Mouse (Mus musculus): ENCODE measurements around the gene Slc35f1. TPM values are rescaled to one million over a fixed set of nuclear protein-coding genes. Genes with fewer than 3 reads are reported as not detected.

Gene Slc35f1
- polyA plus RNA-seq, 1 experiment from 2014 or later, result 7.2 TPM

DNA sequence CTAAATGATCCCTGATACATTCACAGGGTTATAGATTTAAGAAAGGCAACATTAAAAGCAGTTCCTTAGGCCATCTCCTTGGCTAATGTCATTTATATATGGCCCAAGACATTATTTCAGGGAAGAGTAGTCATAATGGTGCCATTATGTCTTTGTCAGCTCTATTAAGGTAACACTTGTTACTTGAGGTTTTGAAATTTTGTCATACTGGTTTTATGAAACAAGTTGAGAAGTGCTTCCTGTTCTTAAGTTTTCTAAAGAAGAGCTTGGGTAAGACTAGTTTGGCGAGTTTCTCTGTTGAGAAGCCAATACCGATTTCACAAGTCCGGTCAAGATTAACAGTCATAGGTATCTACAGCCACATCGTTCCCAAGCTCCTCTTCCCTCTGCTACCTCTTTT is 122.5 kb downstream of the Slc35f1 start:
- H3K27ac ChIP-seq (replicated peaks), result no peak overlapping the region
- peaks cover 3% of the 10 kb centered on the region; the same call in 1 of the 2 replicates for H3K4me1 ChIP-seq
- H3K9me3 ChIP-seq (replicated peaks), result no peaks in the 10 kb centered on the region
- no peaks in the 10 kb centered on the region for H3K27me3 ChIP-seq (ENCODE audit: low read depth, poor library complexity, severe bottlenecking)
- no peaks in the 10 kb centered on the region for H3K36me3 ChIP-seq
- H3K4me3 ChIP-seq, result no peak overlapping the region
- no peak for DNase-seq (ENCODE audit: low spot score)
- 93% methylated on average over 4 of the region's 4 CpGs for WGBS

DNA sequence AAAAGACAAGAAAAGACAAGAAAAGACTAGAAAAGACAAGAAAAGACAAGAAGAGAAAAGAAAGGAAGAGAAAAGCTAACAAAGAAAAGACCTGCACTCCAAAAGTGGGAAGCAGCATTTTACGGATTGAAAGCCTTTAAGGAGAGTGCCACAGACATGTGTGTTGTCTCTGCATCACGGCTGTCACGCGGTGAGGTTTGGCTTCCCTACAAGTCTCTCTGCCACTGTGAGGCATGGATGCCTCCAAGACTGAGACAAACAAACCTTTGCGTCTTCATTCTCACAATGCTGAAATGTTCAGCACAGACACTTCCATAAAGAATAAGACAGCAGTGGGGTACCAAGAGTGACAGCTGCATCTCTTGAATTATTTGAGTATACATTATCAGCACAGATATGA is 124.0 kb downstream of the Slc35f1 start:
- H3K9me3 ChIP-seq (replicated peaks), result no peaks in the 10 kb centered on the region
- no peak for DNase-seq (ENCODE audit: low spot score)
- no peak overlapping the region for H3K27ac ChIP-seq (replicated peaks)
- 91% methylated on average over 5 of the region's 5 CpGs for WGBS
- no peaks in the 10 kb centered on the region for H3K4me1 ChIP-seq
- no peaks in the 10 kb centered on the region for H3K36me3 ChIP-seq
- no peak overlapping the region for H3K4me3 ChIP-seq
- no peaks in the 10 kb centered on the region for H3K27me3 ChIP-seq (ENCODE audit: low read depth, poor library complexity, severe bottlenecking)

DNA sequence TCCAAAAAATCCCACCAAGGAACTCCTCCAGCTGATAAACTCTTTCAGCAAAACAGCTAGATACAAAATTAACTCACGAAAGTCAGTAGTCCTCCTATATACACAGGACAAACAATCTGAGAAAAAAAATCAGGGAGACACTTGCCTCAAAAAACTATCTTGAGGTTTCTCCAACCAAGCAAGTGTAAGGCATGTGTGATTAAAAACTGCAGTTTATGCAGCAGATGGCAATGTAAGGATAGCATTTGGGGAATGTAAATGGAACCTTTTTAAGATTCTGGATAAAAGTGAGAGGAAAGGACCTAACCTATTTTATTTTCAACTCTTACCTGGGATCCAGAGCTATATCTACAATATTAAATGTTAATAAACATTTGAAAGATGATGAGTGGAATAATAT is 129.3 kb downstream of the Slc35f1 start:
- 90% methylated on average over 1 of the region's 1 CpGs for WGBS
- H3K27me3 ChIP-seq (ENCODE audit: low read depth, poor library complexity, severe bottlenecking), result no peaks in the 10 kb centered on the region
- no peak for DNase-seq (ENCODE audit: low spot score)
- H3K9me3 ChIP-seq (replicated peaks), result no peaks in the 10 kb centered on the region
- no peak overlapping the region for H3K27ac ChIP-seq (replicated peaks)
- H3K36me3 ChIP-seq, result no peaks in the 10 kb centered on the region
- H3K4me1 ChIP-seq, result no peaks in the 10 kb centered on the region
- no peak overlapping the region for H3K4me3 ChIP-seq

DNA sequence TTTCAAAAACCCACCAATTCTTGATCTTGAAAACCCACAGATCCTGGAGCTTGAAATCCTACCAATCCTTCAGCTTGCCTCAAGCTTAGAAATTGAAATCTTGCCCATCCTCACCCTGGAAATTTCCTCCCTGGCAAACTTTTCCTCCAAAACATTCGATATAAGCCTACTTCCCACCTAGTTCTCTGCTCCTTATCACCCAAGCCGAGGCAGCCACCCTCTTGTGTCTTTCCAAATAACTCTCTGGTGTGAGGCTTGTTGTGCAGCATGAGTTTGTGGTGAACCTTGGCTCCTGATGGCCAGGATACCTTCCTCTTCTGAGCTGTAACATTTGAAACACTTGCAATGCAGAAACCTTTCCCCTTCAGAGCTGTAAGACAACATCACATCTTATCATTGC is 132.6 kb downstream of the Slc35f1 start:
- Histone ChIP-seq H3K36me3 (no peaks in the 10 kb centered on the region), H3K27me3 (ENCODE audit: low read depth, poor library complexity, severe bottlenecking) (no peaks in the 10 kb centered on the region), H3K9me3 (replicated peaks) (no peaks in the 10 kb centered on the region), H3K27ac (replicated peaks) (no peak overlapping the region), H3K4me3 (no peak overlapping the region), H3K4me1 (no peaks in the 10 kb centered on the region)
- 86% methylated on average over 2 of the region's 2 CpGs for WGBS
- DNase-seq (ENCODE audit: low spot score), result no peak

DNA sequence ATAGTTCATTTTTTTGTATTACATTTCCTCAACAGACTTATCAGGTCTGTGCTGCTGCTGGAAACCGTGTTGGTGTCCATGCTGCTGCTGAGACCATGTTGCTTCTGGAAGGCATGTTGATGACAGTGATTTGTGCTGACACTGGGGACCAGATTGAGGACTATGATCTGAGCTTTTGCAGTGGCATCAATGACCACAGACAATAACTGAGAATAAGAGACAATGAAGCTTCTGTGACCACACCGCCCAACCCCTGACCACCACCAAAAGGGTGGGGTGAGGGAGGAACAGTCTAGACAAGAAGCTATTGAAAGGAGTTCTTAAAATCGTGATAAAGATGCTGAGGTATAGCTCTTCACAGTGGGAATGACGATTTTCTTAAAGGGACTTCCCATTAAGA is 135.4 kb downstream of the Slc35f1 start:
- WGBS, result 86% methylated on average over 4 of the region's 4 CpGs
- no peaks in the 10 kb centered on the region for H3K4me1 ChIP-seq
- no peak overlapping the region for H3K4me3 ChIP-seq
- H3K9me3 ChIP-seq (replicated peaks), result no peaks in the 10 kb centered on the region
- H3K27ac ChIP-seq (replicated peaks), result no peak overlapping the region
- no peak for DNase-seq (ENCODE audit: low spot score)
- H3K36me3 ChIP-seq, result no peaks in the 10 kb centered on the region
- H3K27me3 ChIP-seq (ENCODE audit: low read depth, poor library complexity, severe bottlenecking), result no peaks in the 10 kb centered on the region

DNA sequence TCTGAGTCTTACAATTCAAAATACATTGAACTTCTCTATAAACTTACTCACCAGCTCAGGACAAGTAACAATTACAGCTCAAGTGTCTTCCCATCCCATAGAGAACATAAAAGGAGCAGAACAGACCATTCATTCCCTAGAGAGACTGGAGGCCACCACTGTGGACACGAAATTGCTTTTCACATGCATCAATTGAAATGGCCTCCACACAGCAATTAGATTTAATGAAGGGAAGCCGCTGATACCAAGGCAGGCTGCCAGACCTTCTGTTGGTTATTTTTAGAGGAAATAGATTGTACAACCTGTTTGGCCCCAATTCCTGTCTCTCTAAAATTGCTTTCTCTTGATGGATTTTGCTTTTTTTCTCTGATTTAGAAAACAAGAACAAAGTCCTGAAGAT is 150.5 kb downstream of the Slc35f1 start:
- no peak for DNase-seq (ENCODE audit: low spot score)
- Histone ChIP-seq H3K9me3 (replicated peaks) (no peaks in the 10 kb centered on the region), H3K4me3 (no peak overlapping the region), H3K36me3 (no peaks in the 10 kb centered on the region), H3K27ac (replicated peaks) (no peak overlapping the region), H3K27me3 (ENCODE audit: low read depth, poor library complexity, severe bottlenecking) (no peaks in the 10 kb centered on the region), H3K4me1 (no peaks in the 10 kb centered on the region)
- 67% methylated on average over 2 of the region's 2 CpGs for WGBS

DNA sequence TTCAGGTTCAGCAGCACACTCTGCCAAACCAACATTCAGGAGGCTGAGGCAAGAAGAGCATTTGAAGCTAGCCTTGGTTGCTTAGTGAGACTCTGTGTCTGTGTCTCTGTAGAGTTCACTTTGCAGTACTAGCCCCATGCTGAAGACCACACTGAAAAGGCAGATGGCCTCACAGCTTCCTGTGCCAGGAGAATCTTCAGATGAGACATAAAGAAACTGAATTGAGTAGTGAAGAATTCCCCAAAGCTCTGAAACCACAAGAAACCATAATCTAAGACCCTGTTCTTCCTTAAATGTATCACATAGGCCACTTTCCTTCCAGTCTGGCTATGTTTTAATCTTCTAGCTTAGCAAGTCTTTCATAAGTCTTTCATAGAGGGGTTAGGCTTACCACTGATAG is 161.7 kb downstream of the Slc35f1 start:
- no peak overlapping the region for H3K27ac ChIP-seq (replicated peaks)
- H3K4me3 ChIP-seq, result no peak overlapping the region
- H3K27me3 ChIP-seq (ENCODE audit: low read depth, poor library complexity, severe bottlenecking), result no peaks in the 10 kb centered on the region
- no peak for DNase-seq (ENCODE audit: low spot score)
- no peaks in the 10 kb centered on the region for H3K36me3 ChIP-seq
- H3K4me1 ChIP-seq, result no peaks in the 10 kb centered on the region
- H3K9me3 ChIP-seq (replicated peaks), result no peaks in the 10 kb centered on the region

DNA sequence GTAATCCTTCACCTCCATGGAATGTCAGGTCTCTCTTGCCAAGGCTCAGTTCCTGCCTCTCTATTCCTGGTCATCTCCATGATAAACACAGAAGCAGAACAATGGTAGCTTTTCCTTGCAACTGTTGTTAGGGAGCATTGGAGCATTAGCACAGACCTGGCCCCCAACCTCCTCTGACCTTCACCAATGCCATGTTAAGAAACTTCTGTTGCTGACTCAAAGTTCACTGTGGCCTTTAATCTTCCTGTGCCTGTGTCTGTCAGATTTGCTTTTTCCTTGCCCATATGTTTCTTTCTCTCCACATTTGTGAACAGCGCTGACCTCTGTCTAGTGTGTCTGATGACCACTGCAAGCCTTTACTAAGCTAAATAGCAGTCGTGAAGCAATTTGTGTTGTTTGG is 170.5 kb downstream of the Slc35f1 start:
- H3K4me1 ChIP-seq, result peaks cover 5% of the 10 kb centered on the region

DNA sequence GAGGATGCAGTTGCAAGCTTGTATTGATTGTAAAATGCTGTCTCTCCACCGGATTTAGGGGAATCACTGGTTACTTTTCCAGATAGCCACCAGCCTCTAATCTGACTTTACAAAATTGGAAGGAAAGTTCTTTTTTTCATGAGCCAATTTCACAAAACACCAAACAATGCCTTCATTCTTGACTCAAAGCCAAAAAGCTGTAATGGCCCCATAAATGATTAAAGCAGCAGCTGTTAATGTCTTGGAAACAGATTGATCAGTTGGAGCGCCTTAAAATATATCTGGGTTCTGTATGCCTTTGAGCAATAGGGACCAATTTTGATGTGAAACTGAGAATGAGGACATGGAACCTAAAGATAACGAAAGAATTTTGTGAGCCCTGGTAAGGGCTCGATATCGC is 174.6 kb downstream of the Slc35f1 start:
- WGBS, result 91% methylated on average over 5 of the region's 5 CpGs
- no peaks in the 10 kb centered on the region for H3K27me3 ChIP-seq (ENCODE audit: low read depth, poor library complexity, severe bottlenecking)

More for the DNA sequence above, 170.5 kb downstream of the Slc35f1 start:
- Histone ChIP-seq H3K27ac (replicated peaks) (no peak overlapping the region), H3K36me3 (no peaks in the 10 kb centered on the region), H3K27me3 (ENCODE audit: low read depth, poor library complexity, severe bottlenecking) (no peaks in the 10 kb centered on the region), H3K9me3 (replicated peaks) (no peaks in the 10 kb centered on the region), H3K4me3 (no peak overlapping the region)
- DNase-seq (ENCODE audit: low spot score), result no peak
- WGBS, result 73% methylated on average over 2 of the region's 2 CpGs

DNA sequence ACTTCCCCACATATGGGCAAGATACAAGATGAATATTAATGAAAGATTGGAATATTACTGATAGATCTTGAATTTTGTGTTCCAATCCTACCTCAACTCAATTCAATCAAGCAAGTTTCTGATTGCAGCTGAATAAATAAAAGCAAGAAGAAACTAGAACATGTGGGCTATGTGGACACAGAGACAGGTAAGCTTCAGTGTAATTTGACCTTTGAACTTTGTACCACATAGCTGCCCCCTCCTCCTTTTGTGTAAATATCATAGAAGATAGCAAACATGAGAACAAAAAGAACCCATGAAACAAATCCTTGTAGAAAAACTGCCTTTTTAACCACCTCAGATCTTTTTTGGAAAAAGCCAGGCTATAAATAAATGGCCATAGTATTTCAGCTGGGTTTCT is 180.8 kb downstream of the Slc35f1 start:
- no peaks in the 10 kb centered on the region for H3K27me3 ChIP-seq (ENCODE audit: low read depth, poor library complexity, severe bottlenecking)
- H3K9me3 ChIP-seq (replicated peaks), result no peaks in the 10 kb centered on the region
- no peaks in the 10 kb centered on the region for H3K36me3 ChIP-seq
- H3K27ac ChIP-seq (replicated peaks), result no peak overlapping the region
- H3K4me3 ChIP-seq, result no peak overlapping the region
- H3K4me1 ChIP-seq, result peaks cover 16% of the 10 kb centered on the region
- no peak for DNase-seq (ENCODE audit: low spot score)

More for the DNA sequence above, 174.6 kb downstream of the Slc35f1 start:
- DNase-seq (ENCODE audit: low spot score), result no peak
- Histone ChIP-seq H3K4me3 (no peak overlapping the region), H3K9me3 (replicated peaks) (no peaks in the 10 kb centered on the region), H3K4me1 (peaks cover 5% of the 10 kb centered on the region), H3K36me3 (no peaks in the 10 kb centered on the region), H3K27ac (replicated peaks) (no peak overlapping the region)

DNA sequence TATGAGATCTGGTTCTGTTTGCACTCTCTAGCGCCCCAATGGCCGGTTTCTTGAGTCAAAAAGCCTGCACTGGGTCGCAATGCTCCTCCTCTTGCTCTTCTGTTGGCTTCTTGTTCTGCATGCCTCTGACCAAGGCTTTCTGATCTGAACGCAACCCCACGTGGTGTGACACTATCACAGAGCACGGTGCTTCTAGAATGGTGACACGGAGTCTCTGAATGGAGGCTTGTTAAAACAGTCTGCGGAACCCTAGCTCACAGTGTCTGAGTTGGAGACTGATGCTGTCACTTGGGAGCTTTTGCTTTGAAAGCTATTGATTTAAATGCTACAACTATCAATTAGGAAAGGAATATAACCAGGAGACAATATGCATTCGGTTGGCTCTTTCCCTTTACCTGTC is 183.8 kb downstream of the Slc35f1 start:
- Histone ChIP-seq H3K4me3 (no peak overlapping the region), H3K27ac (replicated peaks) (no peak overlapping the region), H3K4me1 (peaks cover 42% of the 10 kb centered on the region), H3K9me3 (replicated peaks) (no peaks in the 10 kb centered on the region), H3K36me3 (no peaks in the 10 kb centered on the region), H3K27me3 (ENCODE audit: low read depth, poor library complexity, severe bottlenecking) (no peaks in the 10 kb centered on the region)
- 70% methylated on average over 9 of the region's 9 CpGs for WGBS
- no peak for DNase-seq (ENCODE audit: low spot score)

DNA sequence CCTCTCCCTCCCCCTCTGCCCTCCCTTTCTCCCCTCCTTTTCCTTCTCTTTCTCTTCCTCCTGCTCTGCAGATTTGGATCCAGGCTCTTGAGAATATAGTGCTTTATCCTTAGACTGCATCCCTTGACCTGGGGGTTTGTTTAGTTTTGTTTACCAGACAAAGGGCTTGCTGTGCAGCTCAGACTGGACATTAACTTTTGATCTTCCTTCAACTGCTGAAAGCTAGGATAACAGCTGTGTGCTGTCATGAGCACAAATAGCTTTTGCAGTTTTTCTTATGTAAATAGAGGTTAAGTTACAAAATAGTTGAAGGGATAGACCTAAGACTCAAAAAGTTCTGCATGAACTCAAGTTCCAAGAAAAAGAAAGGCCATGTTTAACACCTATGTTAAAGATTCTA is 184.4 kb downstream of the Slc35f1 start:
- no peak overlapping the region for H3K27ac ChIP-seq (replicated peaks)
- no peaks in the 10 kb centered on the region for H3K36me3 ChIP-seq
- no peak overlapping the region for H3K4me3 ChIP-seq
- peaks cover 2% of the 10 kb centered on the region for H3K27me3 ChIP-seq (ENCODE audit: low read depth, poor library complexity, severe bottlenecking)
- no peak for DNase-seq (ENCODE audit: low spot score)
- H3K9me3 ChIP-seq (replicated peaks), result no peaks in the 10 kb centered on the region
- H3K4me1 ChIP-seq, result peaks cover 42% of the 10 kb centered on the region

DNA sequence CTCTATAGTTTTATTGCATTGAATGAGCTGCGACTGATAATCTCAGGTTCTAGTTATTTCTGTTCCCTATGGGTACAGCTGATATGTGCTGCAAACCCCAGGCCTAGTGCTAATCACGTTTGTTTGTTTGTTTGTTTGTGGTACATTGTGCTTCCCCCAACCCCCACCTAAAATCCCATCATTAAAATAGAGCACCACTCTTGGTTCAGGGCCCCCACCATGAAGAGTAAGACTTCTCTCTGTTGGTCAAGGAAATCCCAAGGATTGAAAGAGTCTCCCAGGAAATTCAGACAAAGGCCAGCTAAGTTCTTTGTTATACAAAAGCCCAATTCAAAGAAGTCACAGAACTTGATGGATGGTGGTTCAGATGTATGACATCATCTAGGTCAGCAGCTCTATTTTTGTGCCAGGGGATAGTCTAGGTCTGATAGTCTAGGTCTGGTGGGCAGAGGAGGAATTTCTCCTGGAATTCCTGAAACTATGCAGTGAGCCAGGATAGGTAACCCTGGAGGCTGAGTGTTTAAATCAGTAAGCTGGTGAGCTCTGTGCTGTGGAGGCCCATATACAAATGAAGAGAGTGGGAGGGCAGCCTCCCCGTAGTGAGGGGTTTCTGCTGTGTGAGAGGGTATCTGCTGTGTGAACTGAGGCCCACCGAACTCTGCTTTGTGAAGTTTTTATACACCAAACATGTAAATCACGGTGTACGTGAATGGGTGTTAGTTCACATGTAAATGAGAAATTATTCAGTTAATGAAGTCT is 187.1 kb downstream of the Slc35f1 start:
- Histone ChIP-seq H3K4me1 (peaks cover 41% of the 10 kb centered on the region), H3K4me3 (no peak overlapping the region), H3K27ac (replicated peaks) (peak overlapping the region; percentile 59), H3K9me3 (replicated peaks) (no peaks in the 10 kb centered on the region), H3K27me3 (ENCODE audit: low read depth, poor library complexity, severe bottlenecking) (peaks cover 20% of the 10 kb centered on the region), H3K36me3 (no peaks in the 10 kb centered on the region)
- peak; percentile 13 for DNase-seq (ENCODE audit: low spot score)
- 48% methylated on average over 6 of the region's 6 CpGs for WGBS
